Mouse (Mus musculus) lung, postnatal 0 days (tissue): ENCODE data around the gene Ap1s2.

Source experiments
- CTCF ChIP-seq: IDR thresholded peaks from 2 replicates; pipeline ENCODE4 v1.5.1; 2016; ENCODE audit warnings: antibody characterized with exemption, mild to moderate bottlenecking
- EP300 ChIP-seq: IDR thresholded peaks from 2 replicates; pipeline ENCODE4 v1.6.1; 2016; ENCODE audit warnings: antibody characterized with exemption, mild to moderate bottlenecking, control low read depth

DNA sequence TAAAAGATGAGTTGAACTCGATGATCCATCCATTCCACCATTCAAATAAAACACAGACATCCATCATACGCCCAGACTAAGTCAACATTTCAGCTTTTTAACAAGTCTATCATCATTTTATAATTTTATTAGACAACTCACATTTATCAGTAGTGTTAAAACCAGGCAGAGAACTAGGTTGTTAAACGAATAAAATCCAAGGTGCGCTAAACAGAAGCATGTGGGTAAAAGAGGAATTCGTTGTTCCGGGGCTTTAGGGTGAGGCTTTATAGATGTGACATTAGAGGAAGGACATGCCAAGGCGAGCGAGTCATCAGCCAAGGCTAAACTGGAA lies 847 bp upstream of the Ap1s2 start:
- TF ChIP-seq CTCF: no peak
- TF ChIP-seq EP300: no peak
